Mouse (Mus musculus) gastrocnemius, adult 2 months (tissue): ENCODE results near the gene Calm1. TPM values are rescaled to one million over a fixed set of nuclear protein-coding genes. Genes with fewer than 3 reads are reported as not detected.

ENCODE experiments used
- DNase-seq: peaks from one replicate; pipeline ENCODE4 v3.0.0; 2022
- H3K27ac ChIP-seq: fragments of 200-600 bp; 2 replicates; pipeline ENCODE4 v1.8.1; 2022; ENCODE audit warnings: mild to moderate bottlenecking
- H3K4me3 ChIP-seq: fragments of 200-600 bp; 2 replicates; pipeline ENCODE4 v1.8.1; 2022; ENCODE audit warnings: mild to moderate bottlenecking, moderate library complexity
- CTCF ChIP-seq: fragments of 200-600 bp; IDR thresholded peaks from 2 replicates; pipeline ENCODE4 v1.8.1; 2022; ENCODE audit warnings: antibody characterized with exemption, mild to moderate bottlenecking, moderate library complexity
- intact Hi-C: fragments of 180-260 bp; cut with DNase I; formaldehyde crosslinking; loops from one replicate; pipeline ENCODE4 v1.15.1; 2025
- long read RNA-seq, 2 experiments: library from polyadenylated mRNA; stranded (forward); transcript quantifications; one replicate each; pipeline ENCODE4 v2.0.0; 2021
- total RNA-seq, 2 experiments: library from RNA; stranded (reverse); gene quantifications; 2 replicates each; pipeline ENCODE4 v1.2.3; 2021

Calm1 gene
- total RNA-seq: 100 to 1,000 TPM; 513 to 579 TPM
- long read RNA-seq, experiment 1, full-length matches to known transcripts: 1,381 of 1,522 reads
- long read RNA-seq, experiment 1, partial matches to known transcripts: 131 of 1,522 reads
- long read RNA-seq, experiment 1, other reads (novel, unspliced or antisense): 10 of 1,522 reads
- long read RNA-seq, experiment 2, full-length matches to known transcripts: 1,324 of 1,498 reads
- long read RNA-seq, experiment 2, partial matches to known transcripts: 5 of 1,498 reads
- long read RNA-seq, experiment 2, other reads (novel, unspliced or antisense): 169 of 1,498 reads

DNA sequence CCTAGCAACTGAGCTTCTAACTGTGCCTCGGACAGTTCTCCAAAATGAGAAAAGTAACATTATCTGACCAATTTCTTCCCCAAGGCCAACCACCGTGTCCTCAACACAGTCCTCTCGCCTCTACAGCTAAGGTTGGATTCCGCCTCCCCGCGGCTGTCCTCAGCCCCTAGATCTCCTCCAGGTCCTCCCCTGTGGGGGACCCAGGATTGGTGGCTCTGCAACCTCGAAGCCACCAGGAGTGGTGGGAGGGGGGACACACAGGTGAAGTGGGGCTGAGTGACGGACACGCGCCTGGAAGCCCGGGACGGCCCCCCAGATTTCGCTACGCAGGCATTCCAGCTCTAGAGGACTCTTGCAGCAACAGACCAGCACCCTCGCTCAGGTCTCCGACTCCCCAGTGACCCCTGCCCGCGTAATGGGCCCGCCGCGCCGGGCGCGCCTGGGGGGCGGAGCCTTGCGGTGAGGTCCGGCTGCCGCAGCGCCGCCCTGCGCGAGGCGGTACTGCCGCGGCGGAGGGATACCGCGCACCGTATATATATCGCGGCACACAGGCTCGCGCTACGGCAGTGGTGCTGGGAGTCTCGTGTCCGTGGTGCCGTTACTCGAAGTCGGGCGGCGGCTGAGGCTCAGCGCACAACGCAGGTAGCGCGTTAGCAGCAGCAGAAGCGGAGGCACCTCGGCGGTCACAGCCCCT lies at the start of gene Calm1:
Gene Calm1, plus strand, starts transcription at position 469 of the 694 bp plus-strand sequence.
- Histone ChIP-seq H3K27ac (peak within 1 kb of the TSS; percentile 99), H3K4me3 (peak within 1 kb of the TSS; percentile 95)
- intact Hi-C loops: loop anchor here (1.0 kb wide), 1 partner anchor 12 kb away; no protein-coding TSS in a partner anchor
- DNase-seq: peak; percentile 98
- peak; percentile 8; the same call in 1 of the 2 replicates for TF ChIP-seq CTCF

- Histone ChIP-seq H3K4me3 (no peak overlapping the region), H3K27ac (no peak overlapping the region)
- DNase-seq: no peak
- TF ChIP-seq CTCF: no peak
- intact Hi-C loops: no loop called here
Measured at GRCm38 (mm10) chr12:100152466-100152865, 46.8 kb upstream of the Calm1 start.

- no peak; the same call in none of the 2 replicates for TF ChIP-seq CTCF
- H3K4me3 ChIP-seq: peak within 1 kb of the TSS; percentile 89
- DNase-seq: peak; percentile 92
- peak within 1 kb of the TSS; percentile 96 for H3K27ac ChIP-seq
- intact Hi-C loops: loop anchor here (1.0 kb wide), 1 partner anchor 28 kb away; no protein-coding TSS in a partner anchor
Measured at GRCm38 (mm10) chr12:100159261-100159975, 39.8 kb upstream of the Calm1 start, which contains the start of gene Nrde2. Gene Nrde2 (minus strand): TSS chr12:100159653.

DNA sequence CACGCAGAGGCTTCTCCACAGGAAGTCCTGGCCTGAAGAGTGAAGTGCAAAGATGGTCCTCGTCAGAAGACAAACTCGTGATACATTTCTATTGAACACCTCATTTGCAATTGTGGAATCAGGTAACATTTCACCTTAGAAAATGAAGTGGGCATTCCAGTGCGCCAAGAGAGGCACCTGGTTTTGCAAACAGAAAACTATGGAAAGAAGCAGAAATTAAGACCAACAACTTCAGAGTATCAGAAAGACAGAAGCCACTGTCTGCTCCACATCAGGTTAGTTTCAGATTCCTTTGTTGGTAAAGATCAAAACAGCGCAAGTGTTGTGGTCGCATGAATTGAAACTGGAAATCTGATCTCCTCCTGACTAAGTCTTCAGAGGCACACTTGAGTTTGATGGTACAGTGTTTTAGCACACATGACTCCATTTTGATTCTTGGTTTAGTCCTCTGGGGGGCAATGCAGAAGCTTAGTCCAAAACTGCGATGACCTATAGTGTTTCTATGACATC lies 34.2 kb upstream of the Calm1 start:
- DNase-seq: no peak
- no peak overlapping the region for H3K4me3 ChIP-seq
- H3K27ac ChIP-seq: no peak overlapping the region
- TF ChIP-seq CTCF: no peak
- intact Hi-C loops: loop anchor here (5.0 kb wide), 1 partner anchor 437 kb away; no protein-coding TSS in a partner anchor

- intact Hi-C loops: no loop called here
- H3K27ac ChIP-seq: no peak overlapping the region
- peak; percentile 62 for TF ChIP-seq CTCF
- H3K4me3 ChIP-seq: no peak overlapping the region
- DNase-seq: peak; percentile 52
Measured at GRCm38 (mm10) chr12:100166177-100166576, 33.1 kb upstream of the Calm1 start.

DNA sequence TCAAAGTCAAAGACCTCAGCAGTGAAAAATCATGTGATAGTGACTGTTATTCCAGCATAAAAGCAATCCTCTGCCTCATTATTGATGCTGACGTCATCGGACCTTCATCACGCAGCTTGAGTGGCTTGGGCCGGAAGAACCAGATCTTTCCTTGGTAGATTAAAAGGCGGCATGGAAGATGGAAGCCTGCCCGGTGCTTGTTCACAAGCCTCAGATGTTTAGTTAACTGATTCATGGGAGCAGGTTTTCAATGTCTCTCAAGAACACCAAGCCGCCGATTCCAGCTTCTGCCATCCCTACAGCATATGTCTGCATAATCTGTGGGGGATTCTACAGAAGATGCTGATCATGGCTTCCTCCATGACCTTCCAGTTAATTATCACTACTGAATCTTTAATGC lies 32.3 kb upstream of the Calm1 start:
- Histone ChIP-seq H3K4me3 (no peak overlapping the region), H3K27ac (no peak overlapping the region)
- DNase-seq: no peak
- intact Hi-C loops: no loop called here
- no peak for TF ChIP-seq CTCF

GRCm38 (mm10) chr12:100167502-100167901 lies 31.7 kb upstream of the Calm1 start:
- no peak for DNase-seq
- Histone ChIP-seq H3K4me3 (no peak overlapping the region; the same call in 1 of the 2 replicates), H3K27ac (peak overlapping the region; percentile 68)
- intact Hi-C loops: no loop called here
- no peak for TF ChIP-seq CTCF

DNA sequence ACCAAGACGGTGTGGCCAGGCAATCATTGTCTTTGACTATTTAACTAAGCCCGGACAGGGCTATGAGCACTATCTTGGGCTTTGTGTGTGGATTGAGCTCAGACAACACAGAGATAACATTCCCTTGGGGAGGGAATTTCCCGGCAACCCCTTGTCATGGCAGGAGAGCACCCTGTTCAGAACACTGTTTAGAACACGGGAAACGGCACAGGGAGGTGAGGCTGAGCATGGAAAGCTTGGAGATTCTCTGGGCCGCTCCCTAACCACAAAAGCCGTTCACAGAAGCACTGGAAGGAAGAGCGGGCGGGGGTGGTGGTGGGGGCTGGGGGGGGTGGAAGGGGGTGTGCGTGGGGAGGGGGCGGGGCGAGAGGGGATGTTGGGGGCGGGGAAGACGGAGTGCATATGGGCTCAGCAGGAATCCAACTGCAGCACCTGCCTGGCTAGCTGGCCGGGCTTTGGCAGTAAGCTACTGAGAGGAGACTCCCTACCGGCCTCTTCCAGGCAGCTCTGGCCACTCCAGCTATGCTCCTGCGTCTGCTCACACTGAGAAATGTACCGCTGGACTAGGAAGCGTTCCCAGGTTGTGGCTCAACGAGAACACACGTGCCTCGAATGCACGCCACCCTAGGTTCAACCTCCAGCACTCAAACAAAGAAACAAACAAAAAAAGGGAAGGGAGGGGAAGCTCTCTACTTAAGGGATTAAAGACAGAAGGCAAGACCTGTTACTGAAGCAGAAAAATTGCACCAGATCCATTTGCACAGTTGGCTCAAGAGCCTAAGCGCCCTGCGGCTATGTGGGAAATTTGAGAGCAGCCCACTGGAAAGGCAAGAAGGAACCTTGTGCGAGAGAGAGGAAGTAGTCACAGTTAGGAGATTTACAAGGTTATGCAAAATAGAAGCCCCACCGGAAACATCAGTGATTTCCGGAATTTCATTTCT lies 31.0 kb upstream of the Calm1 start:
- DNase-seq: peak; percentile 59
- intact Hi-C loops: no loop called here
- peak overlapping the region; percentile 61 for H3K4me3 ChIP-seq
- no peak for TF ChIP-seq CTCF
- peak overlapping the region; percentile 82 for H3K27ac ChIP-seq

GRCm38 (mm10) chr12:100172481-100172880 lies 26.8 kb upstream of the Calm1 start:
- no peak overlapping the region for H3K4me3 ChIP-seq
- no peak for DNase-seq
- H3K27ac ChIP-seq: no peak overlapping the region
- intact Hi-C loops: no loop called here
- TF ChIP-seq CTCF: no peak

DNA sequence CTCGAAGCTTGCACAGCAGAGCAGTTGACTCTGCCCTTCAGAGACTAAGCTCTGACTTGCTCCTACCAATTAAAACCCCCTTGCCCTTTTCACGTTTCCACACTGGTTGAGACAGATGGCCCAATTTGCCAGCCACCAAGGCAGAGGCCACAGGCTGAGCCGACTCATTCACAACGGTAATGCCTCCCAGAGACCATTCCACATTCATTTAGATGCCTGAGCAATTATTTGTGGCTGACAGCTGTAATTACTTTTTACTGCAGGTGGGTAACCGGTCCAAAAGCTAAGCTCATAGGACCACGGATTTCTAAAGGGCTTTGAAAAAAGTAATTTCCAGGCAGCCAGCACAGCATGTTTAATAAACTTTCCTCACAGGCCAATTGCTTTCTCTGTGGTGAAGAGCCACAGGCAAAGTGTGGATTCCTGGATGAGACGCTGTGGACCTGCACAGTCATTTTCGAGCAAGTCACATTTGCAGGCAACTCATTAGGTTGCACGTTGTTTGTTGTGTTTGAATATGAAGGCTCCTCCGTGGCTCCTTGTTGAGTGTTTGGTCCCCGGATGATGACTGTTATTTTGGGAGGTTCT lies 22.7 kb upstream of the Calm1 start:
- Histone ChIP-seq H3K27ac (no peak overlapping the region), H3K4me3 (no peak overlapping the region)
- TF ChIP-seq CTCF: no peak
- no peak for DNase-seq
- intact Hi-C loops: no loop called here

- no peak for DNase-seq
- H3K27ac ChIP-seq: no peak overlapping the region
- no peak overlapping the region for H3K4me3 ChIP-seq
- TF ChIP-seq CTCF: no peak
- intact Hi-C loops: no loop called here
Measured at GRCm38 (mm10) chr12:100178898-100179440, 20.3 kb upstream of the Calm1 start.
